Mouse (Mus musculus) left cerebral cortex, postnatal 4 days (tissue): ENCODE measurements around the gene D230025D16Rik. TPM values are rescaled to one million over a fixed set of nuclear protein-coding genes. Genes with fewer than 3 reads are reported as not detected.
"Not testable (repeated sequence)": the region's sequence is repeated elsewhere in the genome, so short reads cannot be mapped to it uniquely, and the experiment has no call there.

ENCODE experiments used
- DNase-seq: peaks from one replicate; pipeline ENCODE4 v3.0.0-alpha.2; 2022
- intact Hi-C: fragments of 180-260 bp; cut with DNase I; formaldehyde crosslinking; loops from one replicate; pipeline ENCODE4 v1.15.1; 2025
- total RNA-seq, 2 experiments: library from RNA; stranded (reverse); gene quantifications; 2 replicates each; pipeline ENCODE4 v1.2.3; 2021

The D230025D16Rik gene
- total RNA-seq, 2 experiments from 2014 or later: 30.9 to 33.0 TPM

DNA sequence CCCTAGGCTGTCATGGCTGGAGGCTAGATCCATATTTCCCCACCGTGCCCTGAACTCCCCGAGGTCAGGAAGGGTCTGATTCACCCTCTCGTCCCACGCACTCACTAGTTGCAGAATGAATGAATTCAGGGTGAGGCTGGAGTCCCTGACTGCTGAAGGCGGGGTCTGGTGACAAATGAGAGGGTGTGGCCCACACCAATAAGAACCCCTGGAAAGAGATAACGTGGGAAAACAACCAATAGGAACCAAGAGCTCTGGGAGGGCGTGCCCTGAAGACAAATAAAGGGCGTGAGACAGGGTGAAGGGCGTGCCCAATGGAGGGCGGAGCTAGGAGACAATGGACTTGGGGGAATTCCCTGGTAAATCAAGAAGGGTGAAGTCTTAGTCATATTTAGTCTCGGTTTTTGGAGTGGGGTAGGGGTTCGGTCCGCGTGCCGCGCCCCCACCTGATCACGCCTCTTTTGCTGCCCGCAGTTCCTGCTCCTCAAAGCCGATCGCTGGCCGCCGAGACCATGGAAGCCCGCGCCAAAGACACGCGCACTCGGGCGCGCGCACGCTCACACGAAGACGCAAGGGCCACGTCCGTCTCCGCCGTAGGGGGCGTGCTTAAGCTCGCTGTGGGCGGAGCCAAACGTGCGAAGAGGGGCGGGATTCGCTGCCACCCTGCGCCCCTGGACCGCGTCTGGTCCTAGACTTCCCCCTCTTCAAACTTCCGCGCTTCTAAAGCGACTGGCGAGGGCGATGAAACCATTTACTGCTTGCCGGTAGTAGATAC lies 64.2 kb downstream of the D230025D16Rik start:
- intact Hi-C loops: no loop called here
- peak; percentile 98 for DNase-seq

DNA sequence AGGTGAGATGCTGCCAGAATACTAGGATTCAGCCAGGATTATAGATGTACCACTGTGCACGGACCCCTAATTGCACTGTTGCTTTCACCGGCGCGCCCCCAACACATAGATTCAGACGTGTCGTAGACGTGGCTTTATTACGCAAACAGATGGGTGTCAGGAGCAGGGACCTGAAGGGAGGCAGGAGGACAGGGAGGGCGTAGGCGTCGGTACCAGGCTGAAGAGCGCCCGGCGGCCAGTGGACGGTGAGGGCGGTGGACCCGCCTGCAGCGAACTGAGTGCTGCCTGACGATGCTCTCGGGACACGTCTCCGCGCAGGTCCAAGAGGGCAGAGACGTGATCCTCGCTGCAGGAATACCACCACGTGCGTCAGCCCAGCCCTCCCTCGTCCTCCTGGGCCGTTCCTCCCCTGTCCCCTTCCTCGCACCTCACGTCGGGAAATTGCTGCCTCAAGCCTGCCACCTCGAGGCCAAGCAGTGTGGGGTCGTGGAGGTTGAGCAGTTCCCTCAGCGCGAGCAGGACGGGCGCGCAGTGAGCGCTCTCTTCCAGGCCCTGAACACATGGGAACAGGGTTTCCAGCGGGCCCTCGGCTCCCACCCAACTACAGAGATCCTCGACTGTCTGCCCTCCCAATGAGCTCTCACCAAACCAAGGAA lies 65.0 kb downstream of the D230025D16Rik start, which contains the start of gene 4931428F04Rik:
Gene 4931428F04Rik, minus strand, starts transcription at position 60 of the 656 bp plus-strand sequence.
- intact Hi-C loops: no loop called here
- DNase-seq: peak; percentile 73

- intact Hi-C loops: no loop called here
- DNase-seq: peak; percentile 94
Measured at GRCm38 (mm10) chr8:105290554-105291314, 65.8 kb downstream of the D230025D16Rik start.

DNA sequence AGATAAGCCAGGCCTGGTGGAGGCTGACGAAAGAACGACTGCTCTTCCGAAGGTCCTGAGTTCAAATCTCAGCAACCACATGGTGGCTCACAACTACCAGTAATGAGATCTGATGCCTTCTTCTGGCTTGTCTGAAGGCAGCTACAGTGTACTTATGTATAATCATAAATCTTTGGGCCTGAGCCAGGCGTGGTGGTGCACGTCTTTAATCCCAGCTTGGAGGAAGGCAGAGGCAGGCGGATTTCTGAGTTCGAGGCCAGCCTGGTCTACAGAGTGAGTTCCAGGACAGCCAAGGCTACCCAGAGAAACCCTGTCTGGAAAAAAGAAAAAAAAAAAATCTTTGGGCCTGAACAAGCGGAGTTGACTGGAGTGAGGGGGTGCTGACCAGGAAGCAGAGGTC lies 66.4 kb downstream of the D230025D16Rik start:
- DNase-seq, intact Hi-C loops: not testable (repeated sequence)

DNA sequence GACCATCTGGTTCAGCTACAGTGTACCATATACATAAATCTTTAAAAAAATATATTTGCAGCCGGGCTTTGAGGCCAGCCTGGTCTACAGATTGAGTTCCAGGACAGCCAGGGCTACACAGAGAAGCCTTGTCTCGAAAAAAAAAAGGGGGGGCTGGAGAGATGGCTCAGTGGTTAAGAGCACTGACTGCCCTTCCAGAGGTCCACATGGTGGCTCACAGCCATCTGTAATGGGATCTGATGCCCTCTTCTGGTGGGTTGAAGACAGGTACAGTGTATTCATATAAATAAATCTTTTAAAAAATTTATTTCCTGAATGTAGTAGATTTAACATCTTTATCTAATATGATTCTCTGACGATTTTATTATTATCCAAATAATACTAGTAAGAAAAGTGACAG lies 66.9 kb downstream of the D230025D16Rik start:
- intact Hi-C loops, DNase-seq: not testable (repeated sequence)

GRCm38 (mm10) chr8:105292471-105292870 lies 67.5 kb downstream of the D230025D16Rik start:
- intact Hi-C loops: no loop called here

DNA sequence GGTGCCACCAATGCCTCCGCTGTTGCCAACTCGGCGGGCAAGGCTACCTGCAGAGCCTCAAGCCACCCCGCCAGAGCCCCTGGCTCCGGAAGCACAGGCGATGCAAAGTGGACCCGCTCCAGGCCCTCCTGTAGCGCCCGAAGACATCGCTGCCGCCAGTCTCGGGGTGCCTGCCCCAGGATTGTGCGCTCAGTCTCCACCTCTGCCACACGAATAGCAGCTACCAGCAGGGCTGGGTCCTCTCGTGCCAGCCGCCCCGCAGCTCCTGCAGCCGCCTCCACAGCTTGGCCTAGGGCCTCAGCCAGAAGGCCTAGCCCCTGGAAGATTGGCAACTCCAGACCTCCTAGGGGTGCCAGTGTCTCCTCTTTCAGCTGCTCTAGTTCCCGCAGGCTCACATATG lies 68.5 kb downstream of the D230025D16Rik start:
- intact Hi-C loops: no loop called here
- DNase-seq: peak; percentile 75

More at GRCm38 (mm10) chr8:105292471-105292870, 67.5 kb downstream of the D230025D16Rik start:
- DNase-seq: no peak

- DNase-seq: no peak
- intact Hi-C loops: no loop called here
Measured at GRCm38 (mm10) chr8:105294776-105295175, 69.8 kb downstream of the D230025D16Rik start.

DNA sequence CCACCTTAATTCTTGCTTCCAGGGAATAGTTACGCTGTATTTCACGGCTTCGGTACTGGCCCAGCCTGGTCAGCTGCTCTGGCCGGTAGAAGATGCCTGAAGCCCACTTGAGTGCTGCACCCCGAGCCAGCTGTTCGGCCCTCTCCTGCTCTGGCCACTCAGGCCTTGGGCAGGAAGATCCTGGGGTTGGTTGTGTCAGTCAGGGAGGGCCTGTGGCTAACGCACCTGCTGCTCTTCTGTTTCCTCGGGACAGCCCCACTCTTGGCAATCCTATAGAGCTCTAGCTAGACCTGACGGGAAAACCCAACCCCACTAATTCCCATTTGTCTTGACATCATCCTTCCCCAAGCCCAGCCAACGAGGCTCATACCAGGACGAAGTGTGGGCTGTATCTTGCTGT lies 70.3 kb downstream of the D230025D16Rik start:
- DNase-seq: no peak
- intact Hi-C loops: no loop called here

- intact Hi-C loops: no loop called here
- DNase-seq: no peak
Measured at GRCm38 (mm10) chr8:105295895-105296573, 71.1 kb downstream of the D230025D16Rik start, which contains the start of gene Exoc3l. Gene Exoc3l, minus strand, starts transcription at chr8:105296101.

- peak; percentile 91 for DNase-seq
- intact Hi-C loops: no loop called here
Measured at GRCm38 (mm10) chr8:105297511-105298192, 72.7 kb downstream of the D230025D16Rik start, which contains the start of gene E2f4. Gene E2f4, plus strand, starts transcription at chr8:105297663.

- no peak for DNase-seq
- intact Hi-C loops: no loop called here
Measured at GRCm38 (mm10) chr8:105298351-105299252, 73.7 kb downstream of the D230025D16Rik start.

GRCm38 (mm10) chr8:105299962-105300361 lies 75.0 kb downstream of the D230025D16Rik start:
- DNase-seq: no peak
- intact Hi-C loops: no loop called here

Other genes starting within 250 kb of the D230025D16Rik start
- not detected for gene Ces2h, start 224.3 kb upstream of the D230025D16Rik start, total RNA-seq
- gene Ces3a, start 176.5 kb upstream of the D230025D16Rik start, total RNA-seq: not detected
- not detected for gene Ces3b, start 141.4 kb upstream of the D230025D16Rik start, total RNA-seq
- not detected for gene Ces4a, start 93.3 kb upstream of the D230025D16Rik start, total RNA-seq
- 10 to 100 TPM; 39.0 to 47.0 TPM for gene Cbfb, start 54.5 kb upstream of the D230025D16Rik start, total RNA-seq
- gene B3gnt9, start 30.0 kb downstream of the D230025D16Rik start, total RNA-seq: 1 to 10 TPM; 4.2 to 4.7 TPM
- 10 to 100 TPM in 1 of 2 experiments, 1 to 10 TPM in 1; 9.2 to 11.1 TPM for gene Tradd, start 39.5 kb downstream of the D230025D16Rik start, total RNA-seq
- gene Fbxl8, start 39.5 kb downstream of the D230025D16Rik start, total RNA-seq: under 1 TPM; 0.60 to 0.84 TPM
- gene Hsf4, start 44.7 kb downstream of the D230025D16Rik start, total RNA-seq: under 1 TPM; 0.28 to 0.50 TPM
- gene Nol3, start 51.0 kb downstream of the D230025D16Rik start, total RNA-seq: 1 to 10 TPM; 1.1 to 1.5 TPM
- 100 to 1,000 TPM; 183 TPM for gene 4931428F04Rik, start 64.7 kb downstream of the D230025D16Rik start, total RNA-seq
- gene Exoc3l, start 71.0 kb downstream of the D230025D16Rik start, total RNA-seq: 1 to 10 TPM; 6.0 to 7.2 TPM
- 10 to 100 TPM; 33.7 to 33.8 TPM for gene E2f4, start 72.5 kb downstream of the D230025D16Rik start, total RNA-seq
- gene Elmo3, start 80.5 kb downstream of the D230025D16Rik start, total RNA-seq: 1 to 10 TPM in 1 of 2 experiments, under 1 TPM in 1; 0.85 to 1.1 TPM
- gene Lrrc29, start 101.1 kb downstream of the D230025D16Rik start, total RNA-seq: 1 to 10 TPM; 4.0 to 5.0 TPM
- gene Tmem208, start 101.2 kb downstream of the D230025D16Rik start, total RNA-seq: 10 to 100 TPM; 53.7 to 58.3 TPM
- gene Fhod1, start 122.8 kb downstream of the D230025D16Rik start, total RNA-seq: 1 to 10 TPM; 2.8 to 3.6 TPM
- 10 to 100 TPM; 32.6 to 37.0 TPM for gene Slc9a5, start 123.7 kb downstream of the D230025D16Rik start, total RNA-seq
- gene Plekhg4, start 148.1 kb downstream of the D230025D16Rik start, total RNA-seq: 1 to 10 TPM; 5.4 to 8.3 TPM
- not detected for gene Kctd19, start 188.4 kb downstream of the D230025D16Rik start, total RNA-seq
- gene Lrrc36, start 188.4 kb downstream of the D230025D16Rik start, total RNA-seq: under 1 TPM; 0.40 to 0.64 TPM
- 10 to 100 TPM; 67.5 to 67.6 TPM for gene Tppp3, start 246.4 kb downstream of the D230025D16Rik start, total RNA-seq